Mouse (Mus musculus): ENCODE results near the gene Aicda.

GRCm38 (mm10) chr6:122579086-122579485 lies 25.5 kb downstream of the Aicda start:
- TF ChIP-seq GATA1 (IDR thresholded peaks at IDR 0.05; ENCODE audit: low read length): no peak
- no peak for TF ChIP-seq TAL1 (IDR thresholded peaks at IDR 0.05; ENCODE audit: low read length)

Data from erythroblast, embryonic 14.5 days (primary cell).